Mouse (Mus musculus) ES-E14 (cell line): ENCODE results near the gene Eif4enif1.
"Not testable (repeated sequence)": the region's sequence is repeated elsewhere in the genome, so short reads cannot be mapped to it uniquely, and the experiment has no call there.

Experiments used
- HCFC1 ChIP-seq: IDR thresholded peaks from 2 replicates; pipeline ENCODE4 v1.6.1; 2012; ENCODE audit warnings: low read length, inconsistent platforms, borderline replicate concordance; ENCODE audit not compliant: insufficient read depth
- ZC3H11A ChIP-seq: IDR thresholded peaks from 2 replicates; pipeline ENCODE4 v1.6.1; 2012; ENCODE audit warnings: low read depth, mild to moderate bottlenecking, inconsistent platforms, low read length, borderline replicate concordance
- ZNF384 ChIP-seq: IDR thresholded peaks from 2 replicates; pipeline ENCODE4 v1.6.1; 2012; ENCODE audit warnings: low read depth, low read length, inconsistent platforms

- not testable (repeated sequence) for TF ChIP-seq HCFC1, ZC3H11A, ZNF384
Measured at GRCm38 (mm10) chr11:3161370-3161769, 40.8 kb upstream of the Eif4enif1 start.
